Mouse (Mus musculus): ENCODE results near the gene Mia2. TPM values are rescaled to one million over a fixed set of nuclear protein-coding genes. Genes with fewer than 3 reads are reported as not detected.
"Not testable (repeated sequence)": the region's sequence is repeated elsewhere in the genome, so short reads cannot be mapped to it uniquely, and the experiment has no call there.

Mia2 gene
- 38.1 and 42.3 TPM in 2 replicates for polyA plus RNA-seq (2015; fragmentation: Nextera tagmentation; extraction: Ambion mirVana)

- H3K27ac ChIP-seq, result no peak within 1 kb of the TSS
- no peak within 1 kb of the TSS for H3K9ac ChIP-seq
- no peaks in the 10 kb centered on the region for H3K36me3 ChIP-seq
- H3K4me2 ChIP-seq, result no peak within 1 kb of the TSS
- no peak within 1 kb of the TSS for H3K4me3 ChIP-seq
- H3K9me3 ChIP-seq, result no peaks in the 10 kb centered on the region
- 79% methylated on average over 19 of the region's 19 CpGs for WGBS
- no peak for ATAC-seq (ENCODE audit: low FRiP score)
- H3K4me1 ChIP-seq (replicated peaks), result no peaks in the 10 kb centered on the region
- H3K27me3 ChIP-seq, result no peaks in the 10 kb centered on the region
Measured at GRCm38 (mm10) chr12:59095104-59096025, at the start of gene Mia2. Gene Mia2, plus strand, starts transcription at chr12:59095799.

GRCm38 (mm10) chr12:59052470-59052869 lies 43.1 kb upstream of the Mia2 start:
- Histone ChIP-seq H3K9ac (no peak overlapping the region), H3K36me3 (peaks cover 46% of the 10 kb centered on the region), H3K27me3 (no peaks in the 10 kb centered on the region), H3K4me3 (no peak overlapping the region), H3K9me3 (no peaks in the 10 kb centered on the region), H3K4me2 (no peak overlapping the region), H3K27ac (no peak overlapping the region), H3K4me1 (replicated peaks) (0 out of 2 replicates have a peak, but pooled peaks cover 5% of the 10 kb centered on the region)
- WGBS, result 93% methylated on average over 3 of the region's 3 CpGs
- ATAC-seq (ENCODE audit: low FRiP score), result no peak

DNA sequence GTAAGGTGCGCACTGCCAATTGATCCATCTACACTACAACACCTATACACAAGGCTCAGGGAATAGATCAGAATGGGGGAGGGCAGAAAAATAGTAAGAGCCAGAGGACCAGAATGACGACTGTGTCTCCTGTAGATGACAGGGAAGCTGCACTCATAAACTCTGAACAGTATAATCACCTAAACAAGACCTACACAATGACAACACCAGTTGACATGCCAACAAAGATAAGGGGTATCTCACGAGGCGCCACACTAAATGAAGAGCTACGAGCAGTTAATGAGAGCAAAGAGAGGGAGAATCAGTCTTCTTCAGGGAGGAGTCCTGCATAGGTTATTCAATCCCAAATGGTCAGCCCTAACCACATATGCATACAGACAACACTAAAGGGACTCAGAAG lies 42.4 kb upstream of the Mia2 start:
- Histone ChIP-seq H3K4me3 (no peak overlapping the region), H3K9me3 (no peaks in the 10 kb centered on the region), H3K4me2 (no peak overlapping the region), H3K27me3 (no peaks in the 10 kb centered on the region), H3K4me1 (replicated peaks) (peaks cover 9% of the 10 kb centered on the region), H3K36me3 (peaks cover 41% of the 10 kb centered on the region), H3K9ac (no peak overlapping the region), H3K27ac (no peak overlapping the region)
- 91% methylated on average over 5 of the region's 5 CpGs for WGBS
- ATAC-seq (ENCODE audit: low FRiP score), result no peak

DNA sequence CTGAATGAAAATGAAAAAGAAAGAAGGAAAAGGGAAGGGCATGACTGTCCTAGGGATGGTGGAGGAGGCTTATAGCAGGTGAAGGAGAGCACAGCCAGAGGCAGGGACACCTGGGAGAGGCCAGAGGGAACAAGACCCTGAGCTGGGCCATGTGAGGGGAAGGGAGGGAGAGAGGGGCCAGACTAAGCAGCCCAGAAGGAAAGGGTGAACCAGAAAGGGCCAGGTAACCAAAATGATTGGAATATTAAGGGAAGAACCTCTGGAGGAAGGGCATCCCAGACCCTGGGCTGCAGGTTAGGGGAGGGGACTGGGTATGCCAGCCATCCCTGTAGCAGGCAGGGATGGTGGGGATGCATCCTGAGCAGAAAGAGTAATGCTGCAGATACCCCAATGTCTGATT lies 41.6 kb upstream of the Mia2 start:
- Histone ChIP-seq H3K36me3 (peaks cover 35% of the 10 kb centered on the region), H3K27me3 (no peaks in the 10 kb centered on the region), H3K27ac (no peak overlapping the region), H3K9me3 (no peaks in the 10 kb centered on the region), H3K4me2 (no peak overlapping the region), H3K4me3 (no peak overlapping the region), H3K9ac (no peak overlapping the region), H3K4me1 (replicated peaks) (peaks cover 17% of the 10 kb centered on the region)
- ATAC-seq (ENCODE audit: low FRiP score), result no peak

DNA sequence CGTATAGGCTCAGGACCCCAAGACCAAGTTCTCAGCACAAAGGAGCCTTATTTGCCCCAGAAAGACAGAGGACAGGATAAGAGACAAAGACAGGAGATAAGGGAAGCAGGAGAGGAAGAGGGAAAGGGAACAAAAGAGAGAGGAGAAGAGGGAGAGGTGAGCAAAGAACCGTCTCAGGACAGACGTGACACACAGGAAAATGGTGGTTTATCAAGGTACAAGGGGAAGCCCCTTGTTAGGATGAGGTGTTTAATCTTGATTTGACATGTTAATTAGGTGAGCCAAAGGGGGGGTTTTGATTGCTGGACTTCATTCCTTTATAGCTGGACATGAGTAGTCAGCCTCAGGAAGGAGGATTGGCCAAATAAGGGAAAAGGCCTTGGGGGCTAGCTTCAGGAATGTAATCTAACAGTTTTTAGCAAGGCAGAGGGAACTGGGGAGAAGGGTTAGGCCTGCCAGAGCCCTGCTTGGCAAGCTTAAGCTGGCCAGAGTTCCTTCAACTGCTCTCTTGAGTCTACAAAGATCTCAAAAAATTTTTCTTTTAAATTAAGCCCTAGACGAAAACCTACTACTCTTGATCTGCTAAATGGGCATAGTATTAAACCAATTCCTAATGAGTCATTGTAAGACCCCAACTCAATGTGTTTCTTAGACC lies 40.3 kb upstream of the Mia2 start:
- H3K4me3 ChIP-seq, result no peak overlapping the region
- H3K4me2 ChIP-seq, result no peak overlapping the region
- no peaks in the 10 kb centered on the region for H3K9me3 ChIP-seq
- no peak overlapping the region for H3K27ac ChIP-seq
- 86% methylated on average over 4 of the region's 4 CpGs for WGBS
- no peak for ATAC-seq (ENCODE audit: low FRiP score)
- peaks cover 31% of the 10 kb centered on the region for H3K4me1 ChIP-seq (replicated peaks)
- H3K9ac ChIP-seq, result no peak overlapping the region
- H3K27me3 ChIP-seq, result no peaks in the 10 kb centered on the region
- peaks cover 30% of the 10 kb centered on the region for H3K36me3 ChIP-seq

DNA sequence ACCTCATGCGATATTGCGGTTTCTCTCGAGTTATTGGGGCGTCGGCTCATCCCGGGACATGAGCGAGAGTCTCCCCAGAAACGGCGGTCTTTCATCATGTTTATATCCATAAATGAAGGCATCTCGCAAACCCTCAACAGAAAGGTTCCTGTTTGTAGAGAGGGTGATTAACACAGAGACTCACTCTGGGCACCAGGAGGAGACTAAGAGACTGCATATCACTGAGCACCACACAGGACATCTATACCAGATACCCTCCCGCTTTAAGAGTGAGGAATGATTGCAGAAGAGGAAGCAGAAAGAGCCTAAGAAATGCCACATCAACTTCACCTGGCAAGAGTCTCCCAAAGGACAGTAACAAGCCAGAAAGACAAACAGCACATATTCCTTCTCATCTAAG lies 39.4 kb upstream of the Mia2 start:
- no peak overlapping the region for H3K27ac ChIP-seq
- no peaks in the 10 kb centered on the region for H3K9me3 ChIP-seq
- no peak overlapping the region for H3K4me2 ChIP-seq
- H3K4me3 ChIP-seq, result no peak overlapping the region
- peaks cover 32% of the 10 kb centered on the region for H3K4me1 ChIP-seq (replicated peaks)
- WGBS, result 97% methylated on average over 11 of the region's 11 CpGs
- H3K9ac ChIP-seq, result no peak overlapping the region
- H3K36me3 ChIP-seq, result peaks cover 30% of the 10 kb centered on the region
- no peak for ATAC-seq (ENCODE audit: low FRiP score)
- H3K27me3 ChIP-seq, result no peaks in the 10 kb centered on the region

DNA sequence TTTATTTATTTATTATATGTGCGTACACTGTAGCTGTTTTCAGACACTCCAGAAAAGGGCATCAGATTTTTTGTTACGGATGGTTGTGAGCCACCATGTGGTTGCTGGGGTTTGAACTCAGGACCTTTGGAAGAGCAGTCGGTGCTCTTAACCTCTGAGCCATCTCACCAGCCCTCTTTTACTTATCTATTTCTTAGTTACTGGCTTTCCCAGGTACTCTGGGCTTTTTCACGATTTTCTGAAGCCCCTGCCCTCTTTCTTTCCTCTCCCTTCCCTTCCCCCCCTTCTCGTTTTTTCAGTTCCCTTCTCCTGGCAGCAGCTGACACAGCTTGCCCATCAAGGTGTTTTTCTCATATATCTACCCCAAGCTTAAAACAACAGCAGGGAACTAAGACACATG lies 37.4 kb upstream of the Mia2 start:
- not testable (repeated sequence) for H3K4me3 ChIP-seq; H3K27me3 ChIP-seq; H3K9ac ChIP-seq; H3K9me3 ChIP-seq; ATAC-seq (ENCODE audit: low FRiP score); H3K27ac ChIP-seq
- peaks cover 20% of the 10 kb centered on the region for H3K36me3 ChIP-seq
- 0 out of 2 replicates have a peak overlapping the region, but pooled peaks have one; percentile 84 for H3K4me2 ChIP-seq
- WGBS, result 91% methylated on average over 5 of the region's 5 CpGs
- peaks cover 32% of the 10 kb centered on the region for H3K4me1 ChIP-seq (replicated peaks)

DNA sequence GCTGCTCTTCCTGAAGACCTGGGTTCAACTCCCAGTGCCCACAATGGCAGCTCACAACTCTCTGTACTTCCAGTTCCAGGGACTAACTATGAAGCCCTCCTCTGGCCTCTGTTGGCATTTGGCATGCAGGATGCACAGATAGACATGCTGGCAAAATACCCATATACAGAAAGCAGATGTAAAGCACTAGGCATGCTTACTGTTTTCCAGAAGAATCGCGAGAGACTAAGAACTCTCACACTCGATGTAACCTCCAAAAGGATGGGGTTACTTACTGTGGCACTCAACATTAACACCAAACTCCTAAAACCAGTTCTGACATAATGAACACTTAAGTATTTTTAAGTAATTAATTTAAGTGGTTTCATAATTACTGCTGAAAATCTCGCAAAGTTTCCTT lies 35.3 kb upstream of the Mia2 start:
- ATAC-seq (ENCODE audit: low FRiP score), result no peak
- 62% methylated on average over 4 of the region's 4 CpGs for WGBS
- H3K9me3 ChIP-seq, result no peaks in the 10 kb centered on the region

GRCm38 (mm10) chr12:59060993-59061595 lies 34.5 kb upstream of the Mia2 start, which contains the start of gene Trappc6b:
Gene Trappc6b, minus strand, starts transcription at chr12:59061472.
- Histone ChIP-seq H3K9me3 (no peaks in the 10 kb centered on the region), H3K27me3 (0 out of 2 replicates have a peak, but pooled peaks cover 3% of the 10 kb centered on the region), H3K4me3 (peak within 1 kb of the TSS; percentile 72), H3K27ac (peak within 1 kb of the TSS; percentile 97), H3K4me1 (replicated peaks) (peaks cover 32% of the 10 kb centered on the region), H3K36me3 (peaks cover 12% of the 10 kb centered on the region), H3K9ac (peak within 1 kb of the TSS; percentile 89), H3K4me2 (peak within 1 kb of the TSS; percentile 84)
- WGBS, result under 1% methylated on average over 49 of the region's 49 CpGs
- peak; percentile 98 for ATAC-seq (ENCODE audit: low FRiP score)

More for the DNA sequence above, 35.3 kb upstream of the Mia2 start:
- Histone ChIP-seq H3K4me1 (replicated peaks) (peaks cover 32% of the 10 kb centered on the region), H3K27ac (peak overlapping the region; percentile 97), H3K9ac (peak overlapping the region; percentile 89), H3K4me2 (peak overlapping the region; percentile 84), H3K36me3 (peaks cover 16% of the 10 kb centered on the region), H3K4me3 (peak overlapping the region; percentile 72), H3K27me3 (0 out of 2 replicates have a peak, but pooled peaks cover 3% of the 10 kb centered on the region)

DNA sequence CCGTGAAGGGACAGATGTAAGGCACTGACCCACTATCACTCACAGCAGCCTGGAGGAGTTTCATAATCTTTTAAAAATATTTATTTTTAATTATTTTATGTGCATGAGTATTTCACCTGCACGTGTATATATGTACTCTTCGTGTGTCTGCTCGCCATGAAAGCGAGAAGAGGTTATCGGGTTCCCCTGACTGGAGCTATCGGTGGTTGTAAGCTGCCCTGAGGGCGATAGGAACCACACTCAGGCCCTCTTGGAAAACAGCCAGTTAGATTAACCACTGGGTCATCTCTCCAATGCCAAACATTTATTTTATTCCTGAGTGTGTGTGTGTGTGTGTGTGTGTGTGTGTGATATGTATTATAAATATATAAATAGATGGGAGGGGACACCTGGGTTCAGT lies 30.8 kb upstream of the Mia2 start:
- Histone ChIP-seq H3K36me3 (peaks cover 17% of the 10 kb centered on the region), H3K9ac (no peak overlapping the region), H3K4me1 (replicated peaks) (peaks cover 18% of the 10 kb centered on the region), H3K27ac (no peak overlapping the region), H3K4me3 (no peak overlapping the region), H3K27me3 (0 out of 2 replicates have a peak, but pooled peaks cover 3% of the 10 kb centered on the region), H3K4me2 (no peak overlapping the region), H3K9me3 (no peaks in the 10 kb centered on the region)
- WGBS, result 85% methylated on average over 8 of the region's 8 CpGs
- no peak for ATAC-seq (ENCODE audit: low FRiP score)

DNA sequence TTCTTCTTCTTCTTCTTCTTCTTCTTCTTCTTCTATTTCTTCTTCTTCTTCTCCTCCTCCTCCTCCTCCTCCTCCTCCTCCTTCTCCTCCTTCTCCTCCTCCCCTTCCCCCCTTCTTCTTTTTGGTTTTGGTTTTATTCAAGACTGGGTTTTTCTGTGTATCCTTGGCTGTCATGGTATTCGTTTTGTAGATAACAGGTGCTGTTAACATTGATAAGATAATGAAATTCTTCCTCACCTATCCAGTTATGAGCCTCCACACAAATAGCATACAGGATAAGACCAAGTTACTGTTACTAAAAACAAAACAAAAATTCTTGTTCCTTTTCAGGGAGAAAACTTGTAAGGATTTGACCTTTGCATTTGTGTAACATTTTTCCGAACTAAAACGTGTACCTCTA lies 29.8 kb upstream of the Mia2 start:
- no peaks in the 10 kb centered on the region for H3K9me3 ChIP-seq
- H3K36me3 ChIP-seq, result peaks cover 25% of the 10 kb centered on the region
- 0 out of 2 replicates have a peak, but pooled peaks cover 3% of the 10 kb centered on the region for H3K27me3 ChIP-seq
- H3K4me2 ChIP-seq, result peak overlapping the region; percentile 56
- ATAC-seq (ENCODE audit: low FRiP score), result no peak
- 72% methylated on average over 3 of the region's 3 CpGs for WGBS
- H3K4me3 ChIP-seq, result peak overlapping the region; percentile 99; the same call in 1 of the 2 replicates
- H3K27ac ChIP-seq, result peak overlapping the region; percentile 93
- H3K9ac ChIP-seq, result peak overlapping the region; percentile 59; the same call in 1 of the 2 replicates
- H3K4me1 ChIP-seq (replicated peaks), result peaks cover 11% of the 10 kb centered on the region

All from hindbrain, embryonic 13.5 days (tissue).